Mouse (Mus musculus) c-Kit-positive CD71-positive TER-119-positive erythroid progenitor cells, embryonic 14.5 days (primary cell): ENCODE results near the gene Nars2.

Experiments
- DNase-seq: peaks from one replicate; pipeline ENCODE4 v3.0.0-alpha.2; 2013; ENCODE audit warnings: low spot score

The Nars2 gene

DNA sequence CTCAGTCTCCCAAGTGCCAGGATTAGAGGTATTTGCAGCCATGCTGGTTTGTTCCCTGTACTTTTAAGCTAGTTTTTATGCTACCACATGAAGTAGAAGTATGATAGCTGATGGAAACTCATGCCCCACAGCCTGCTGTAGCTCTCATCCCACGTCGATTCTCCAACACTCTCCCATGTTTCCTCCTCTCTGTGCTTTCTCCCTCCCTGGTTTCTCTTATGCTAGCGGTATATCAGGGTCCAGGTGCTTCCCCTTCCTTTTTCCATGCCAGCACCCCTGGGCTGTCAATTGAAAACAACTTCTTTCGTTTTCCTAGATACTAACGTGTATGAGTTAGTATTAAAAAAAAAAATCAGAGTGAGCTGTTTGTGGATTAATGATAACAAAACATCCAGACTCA, 120.8 kb downstream of the Nars2 start:
- no peak for DNase-seq

- no peak for DNase-seq
Observed at GRCm38 (mm10) chr7:97074974-97075373, 123.7 kb downstream of the Nars2 start.

DNA sequence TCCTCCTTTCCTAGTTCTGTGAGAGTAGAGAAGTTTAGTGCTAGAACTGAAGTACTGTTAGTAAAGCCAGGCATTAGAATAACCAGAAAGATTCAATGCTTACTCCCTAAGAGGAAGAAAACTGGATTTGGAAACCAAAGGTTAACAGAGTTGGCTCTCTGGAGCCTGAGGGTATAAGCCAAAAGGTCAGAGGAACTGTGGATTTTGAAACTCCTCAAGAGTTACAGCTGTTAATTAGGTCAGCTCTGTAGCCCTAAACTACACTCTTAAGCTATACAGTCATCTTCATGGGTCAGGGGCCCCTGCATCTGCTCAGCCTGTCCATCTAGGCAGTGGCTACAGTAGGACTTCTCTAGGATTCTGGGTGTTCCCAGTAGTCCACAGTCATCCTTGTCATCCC, 125.7 kb downstream of the Nars2 start:
- no peak for DNase-seq

DNA sequence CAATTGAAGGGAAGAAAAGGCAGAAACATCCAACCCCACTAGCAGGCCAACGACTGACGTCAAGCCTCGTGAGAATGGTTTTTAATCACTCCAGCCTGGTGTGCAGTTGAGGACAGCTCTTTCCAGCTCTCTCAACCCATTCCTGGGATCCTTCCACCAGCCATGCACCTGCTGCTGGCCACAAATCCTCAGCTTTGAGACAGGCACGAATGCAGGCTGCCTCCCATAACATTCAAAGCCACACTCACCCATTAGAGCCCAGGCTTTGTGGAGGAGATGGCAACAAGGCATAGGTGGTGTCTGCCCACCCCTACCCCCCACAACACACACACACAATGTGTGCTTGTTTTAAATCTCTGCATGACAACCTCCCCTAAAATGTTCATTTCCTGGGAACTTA, 127.4 kb downstream of the Nars2 start:
- DNase-seq = no peak

- DNase-seq = peak; percentile 50
Observed at GRCm38 (mm10) chr7:97079145-97079544, 127.8 kb downstream of the Nars2 start.

- no peak for DNase-seq
Observed at GRCm38 (mm10) chr7:97079651-97080365, 128.5 kb downstream of the Nars2 start.

GRCm38 (mm10) chr7:97080621-97081241, 129.4 kb downstream of the Nars2 start:
- no peak for DNase-seq

DNA sequence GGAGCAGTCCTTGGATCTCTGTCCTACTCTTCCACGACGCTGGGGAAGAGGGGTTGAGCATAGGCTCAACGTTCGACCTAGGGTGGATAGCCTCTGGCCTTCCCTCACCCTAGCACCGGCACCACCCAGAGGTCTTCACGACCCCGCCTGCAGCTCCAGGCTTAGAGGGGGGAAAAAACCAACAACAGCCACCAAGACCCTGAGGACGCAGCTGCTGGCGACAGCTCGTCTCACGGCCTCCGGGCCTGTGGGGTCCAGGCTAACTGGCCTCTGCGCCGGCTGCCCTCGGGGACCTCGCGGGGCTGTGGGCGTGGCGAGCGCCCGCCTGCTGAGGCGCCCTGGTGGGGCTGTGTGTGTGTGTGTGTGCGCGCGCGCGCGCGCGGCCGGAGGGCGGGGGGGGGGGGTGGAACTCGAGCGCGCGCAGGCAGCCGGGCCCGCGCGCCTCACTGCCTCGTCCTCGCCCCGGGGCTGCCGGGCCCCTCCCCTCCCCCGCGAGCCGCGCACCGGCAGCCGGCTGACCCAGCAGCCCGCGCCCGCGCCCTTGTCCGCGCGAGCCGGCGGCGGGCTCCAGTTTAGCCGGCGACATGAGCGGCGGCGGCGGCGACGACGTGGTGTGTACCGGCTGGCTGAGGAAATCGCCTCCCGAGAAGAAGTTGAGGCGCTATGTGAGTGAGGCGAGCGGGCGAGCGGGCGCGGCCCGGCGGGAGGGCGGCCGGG, 130.1 kb downstream of the Nars2 start, which contains the start of gene Gab2:
TSS of gene Gab2 (plus strand) at position 345 of the 717 bp plus-strand sequence.
- DNase-seq = peak; percentile 64

GRCm38 (mm10) chr7:97081959-97082218, 130.6 kb downstream of the Nars2 start:
- no peak for DNase-seq

- DNase-seq = no peak
Observed at GRCm38 (mm10) chr7:97082219-97083101, 131.2 kb downstream of the Nars2 start.

- no peak for DNase-seq
Observed at GRCm38 (mm10) chr7:97083579-97083978, 132.3 kb downstream of the Nars2 start.

DNA sequence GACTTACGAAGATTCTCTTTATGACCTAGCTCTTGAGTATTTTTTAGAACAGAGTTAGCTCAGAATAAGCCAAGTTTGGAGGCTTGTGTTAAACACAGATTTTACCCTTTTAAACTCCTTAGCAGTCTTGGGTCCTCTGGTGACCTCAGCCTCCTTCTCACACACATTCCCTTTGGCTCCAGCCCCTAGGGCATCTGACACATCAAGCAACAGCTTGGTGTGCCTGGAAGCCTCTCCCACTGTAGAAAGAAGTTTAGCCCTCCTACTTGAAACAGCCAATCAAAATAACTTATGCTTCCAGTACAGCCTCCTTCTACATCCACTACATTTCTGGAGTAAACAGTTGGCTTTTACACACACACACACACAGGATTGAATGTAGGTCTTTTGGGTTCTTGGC, 132.9 kb downstream of the Nars2 start:
- no peak for DNase-seq

- peak; percentile 68 for DNase-seq
Observed at GRCm38 (mm10) chr7:97085291-97085690, 134.0 kb downstream of the Nars2 start.

DNA sequence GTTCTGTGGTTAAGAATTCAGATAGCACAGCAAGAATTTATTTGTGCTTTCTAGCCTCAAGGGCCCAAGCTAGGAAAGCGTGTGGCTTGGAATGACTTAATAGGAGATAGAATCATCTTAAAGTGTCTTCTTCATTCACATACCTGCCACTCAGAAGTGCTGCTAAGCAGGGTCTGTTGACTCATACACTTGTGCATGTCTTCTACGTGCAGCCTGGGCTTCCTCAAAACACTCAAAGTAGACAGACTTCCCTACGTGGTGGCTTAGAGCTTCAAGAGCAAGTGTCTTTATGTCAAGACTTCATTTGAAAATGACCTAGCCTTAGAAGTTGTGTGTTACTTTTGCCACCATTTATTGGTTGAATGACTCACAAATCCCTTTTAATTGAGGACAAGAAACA, 142.9 kb downstream of the Nars2 start:
- DNase-seq = no peak

DNA sequence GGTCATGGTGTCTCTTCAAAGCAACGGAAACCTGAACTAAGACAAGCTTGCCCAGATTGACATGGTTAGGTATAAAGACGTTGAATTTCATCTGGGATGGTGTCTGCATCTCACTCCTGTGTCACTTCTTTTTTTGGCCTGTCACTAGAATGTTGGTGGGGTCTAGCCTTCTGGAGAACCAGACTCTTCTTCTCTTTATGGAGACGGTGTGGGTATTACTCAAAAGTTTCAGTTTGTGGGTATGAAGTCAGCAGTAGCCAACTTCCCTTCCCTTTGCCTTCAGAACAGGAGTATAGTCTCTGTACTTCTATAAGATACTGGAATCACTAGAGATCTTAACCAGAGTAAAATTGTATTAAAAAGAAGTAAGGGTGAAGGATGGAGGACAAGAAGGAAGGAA, 156.8 kb downstream of the Nars2 start:
- DNase-seq = no peak
